Mouse (Mus musculus) Patski (cell line): Measurements from ENCODE around the gene Qpctl. TPM values are rescaled to one million over a fixed set of nuclear protein-coding genes. Genes with fewer than 3 reads are reported as not detected.

Source experiments
- ATAC-seq: fragments of 100-300 bp; one replicate; pipeline ENCODE4 v1.8.0; 2021
- CTCF ChIA-PET: fragments of 350-600 bp; sonication (Branson Sonifier 250); formaldehyde crosslinking; loops from one replicate; lab custom pipeline; 2022; ENCODE audit warnings: inconsistent platforms; lab: Charles Lee
- POLR2A ChIA-PET: fragments of 350-600 bp; sonication (Branson Sonifier 250); formaldehyde crosslinking; loops from one replicate; lab custom pipeline; 2022; ENCODE audit warnings: antibody characterized with exemption, inconsistent platforms; lab: Charles Lee
- DNase-seq: peaks from one replicate; pipeline ENCODE4 v3.0.0-alpha.2; 2011; ENCODE audit warnings: low read depth, low spot score
- H3K27me3 ChIP-seq: fragments of 371-371 bp; one replicate; pipeline ENCODE4 v1.5.1; 2021
- CTCF ChIP-seq: fragments of 100-300 bp; IDR thresholded peaks from one replicate; pipeline ENCODE4 v1.5.1; 2021
- in situ Hi-C: fragments of 300-500 bp; cut with MboI; formaldehyde crosslinking; loops from 3 replicates; pipeline ENCODE4 v1.11.1; 2018; ENCODE audit warnings: low pct_unique_long_range_greater_than_20kb, mixed read lengths
- polyA plus RNA-seq: library from polyadenylated mRNA; unstranded; gene quantifications from one replicate; pipeline ENCODE4 v1.2.3, GENCODE M21; 2021

The Qpctl gene
- polyA plus RNA-seq, 1 experiment from 2014 or later, result 15.8 TPM

DNA sequence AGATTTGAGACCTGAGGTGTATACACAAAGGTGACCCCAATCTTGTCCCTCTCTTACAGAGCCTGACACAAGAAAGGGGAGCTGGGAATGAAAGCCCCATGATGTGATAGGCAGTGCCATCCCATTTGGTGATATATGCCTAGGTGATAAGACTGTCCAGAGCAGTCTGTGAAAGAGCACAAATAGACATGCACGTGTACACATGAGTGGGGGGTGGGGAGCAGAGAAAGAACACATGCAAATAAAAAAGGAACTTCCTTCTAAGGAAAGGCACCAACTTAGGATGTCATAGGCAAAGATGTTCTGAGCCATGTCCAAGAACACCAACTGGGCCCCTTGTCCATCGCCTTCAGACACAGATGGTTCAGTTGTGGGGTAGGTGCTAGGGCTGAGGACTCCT lies 44.6 kb downstream of the Qpctl start:
- no peak for DNase-seq
- CTCF ChIA-PET, result interaction anchor here (1.4 kb wide), 1 partner anchor 10 kb away, joined by 4 read pairs; no protein-coding TSS in a partner anchor
- in situ Hi-C loops, result no loop called here
- no peaks in the 10 kb centered on the region for H3K27me3 ChIP-seq
- POLR2A ChIA-PET, result no interaction called here
- no peak for TF ChIP-seq CTCF
- ATAC-seq, result no peak

DNA sequence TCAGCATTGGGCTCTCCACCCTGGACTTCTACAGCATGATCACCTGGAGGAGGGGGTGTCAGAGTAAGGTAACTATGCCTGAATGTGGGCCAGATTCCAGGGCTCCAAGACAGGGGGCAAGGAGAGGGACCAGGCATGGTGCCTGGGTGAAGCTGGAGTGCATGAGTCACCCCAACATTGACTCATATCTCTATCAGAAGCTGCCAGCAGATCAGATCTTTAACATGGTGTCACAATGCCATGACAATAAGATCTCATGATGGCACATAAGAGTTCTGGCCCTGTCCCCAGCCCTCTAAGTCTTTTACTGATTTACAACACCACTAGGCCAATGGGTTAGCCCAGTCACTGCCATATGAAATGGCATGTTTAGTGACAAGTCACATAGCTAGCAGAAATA lies 45.4 kb downstream of the Qpctl start:
- ChIA-PET CTCF (interaction anchor here (3.6 kb wide), 1 partner anchor 10 kb away, joined by 11 read pairs; no protein-coding TSS in a partner anchor), POLR2A (no interaction called here)
- no peak for ATAC-seq
- TF ChIP-seq CTCF, result no peak
- no peaks in the 10 kb centered on the region for H3K27me3 ChIP-seq
- no peak for DNase-seq
- in situ Hi-C loops, result no loop called here

DNA sequence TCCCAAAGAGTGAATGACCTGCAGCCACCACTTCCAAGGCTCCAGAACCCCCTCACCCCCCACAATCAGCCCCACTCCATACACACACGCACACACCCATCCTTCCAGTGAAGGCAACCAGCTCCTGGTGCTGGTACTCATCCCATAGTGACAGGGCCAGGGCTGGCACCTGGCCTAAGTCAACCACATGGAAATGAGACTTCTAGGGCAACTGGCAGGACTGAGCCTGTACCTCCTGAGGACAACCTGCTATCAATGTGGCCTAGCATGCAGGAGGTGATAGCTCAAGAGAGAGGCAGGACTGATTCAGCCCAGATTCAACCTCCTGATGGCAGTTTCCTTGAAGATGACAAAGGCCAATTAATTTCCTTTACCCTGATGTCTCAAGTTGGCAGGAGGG lies 48.8 kb downstream of the Qpctl start:
- no peak for ATAC-seq
- no peak for TF ChIP-seq CTCF
- no peak for DNase-seq
- ChIA-PET CTCF (interaction anchor here (1.4 to 3.6 kb wide), 2 partner anchors 13 to 56 kb away, joined by 4 to 11 read pairs; no protein-coding TSS in a partner anchor), POLR2A (interaction anchor here (1.4 kb wide), 1 partner anchor 13 kb away, joined by 3 read pairs; no protein-coding TSS in a partner anchor)
- in situ Hi-C loops, result no loop called here
- no peaks in the 10 kb centered on the region for H3K27me3 ChIP-seq

DNA sequence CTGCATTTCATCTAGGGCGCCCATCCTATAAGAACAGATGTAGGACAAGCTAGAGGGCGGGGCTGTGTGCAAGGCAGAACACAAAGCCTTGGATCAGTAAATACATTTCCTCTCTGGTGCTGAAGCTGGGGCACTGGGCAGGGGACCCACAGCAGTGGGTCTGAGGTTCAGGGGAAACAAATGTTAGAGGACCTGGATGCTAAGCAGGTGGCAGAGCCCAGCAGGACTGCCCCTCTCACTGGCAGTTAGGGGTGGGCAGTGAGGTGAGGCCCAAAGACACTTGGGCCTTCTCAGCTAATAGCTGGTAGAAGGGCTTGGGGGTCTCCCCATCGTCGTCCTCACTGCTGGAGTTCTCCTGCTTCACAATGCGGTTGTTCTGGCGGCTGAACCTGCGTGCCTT lies 50.3 kb downstream of the Qpctl start:
- ChIA-PET POLR2A (interaction anchor here (1.0 to 1.4 kb wide), 3 partner anchors 9 to 51 kb away, joined by 3 to 4 read pairs (median 3); no protein-coding TSS in a partner anchor), CTCF (interaction anchor here (0.9 to 4.3 kb wide), 3 partner anchors 8 to 122 kb away, joined by 3 to 18 read pairs (median 18); no protein-coding TSS in a partner anchor)
- DNase-seq, result no peak
- in situ Hi-C loops, result no loop called here
- ATAC-seq, result no peak
- TF ChIP-seq CTCF, result no peak
- H3K27me3 ChIP-seq, result no peaks in the 10 kb centered on the region

DNA sequence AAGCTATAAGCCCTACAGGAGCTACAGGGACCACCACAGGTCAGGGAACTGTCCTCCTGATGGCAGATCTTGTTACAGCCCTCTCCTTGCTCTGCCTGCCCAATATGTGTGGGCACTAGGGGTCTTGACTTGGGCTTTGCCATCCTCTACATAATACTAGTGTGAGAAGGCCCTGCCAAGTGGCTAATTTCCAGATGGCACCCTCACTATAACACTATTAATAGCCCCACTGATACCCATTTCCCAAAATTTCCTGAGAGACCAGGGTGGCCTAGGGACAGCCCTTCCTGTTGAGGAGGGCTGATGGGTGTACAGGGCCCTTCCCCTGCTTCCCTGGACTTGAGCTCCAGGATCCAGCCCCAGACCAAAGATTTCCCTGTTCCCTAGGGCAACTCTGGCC lies 51.2 kb downstream of the Qpctl start:
- no peak for DNase-seq
- POLR2A ChIA-PET, result interaction anchor here (1.0 kb wide), 1 partner anchor 52 kb away, joined by 3 read pairs; no protein-coding TSS in a partner anchor
- ATAC-seq, result no peak
- no peak for TF ChIP-seq CTCF
- CTCF ChIA-PET, result interaction anchor here (4.2 to 4.3 kb wide), 2 partner anchors 9 to 16 kb away, joined by 18 read pairs; no protein-coding TSS in a partner anchor
- in situ Hi-C loops, result no loop called here
- no peaks in the 10 kb centered on the region for H3K27me3 ChIP-seq

DNA sequence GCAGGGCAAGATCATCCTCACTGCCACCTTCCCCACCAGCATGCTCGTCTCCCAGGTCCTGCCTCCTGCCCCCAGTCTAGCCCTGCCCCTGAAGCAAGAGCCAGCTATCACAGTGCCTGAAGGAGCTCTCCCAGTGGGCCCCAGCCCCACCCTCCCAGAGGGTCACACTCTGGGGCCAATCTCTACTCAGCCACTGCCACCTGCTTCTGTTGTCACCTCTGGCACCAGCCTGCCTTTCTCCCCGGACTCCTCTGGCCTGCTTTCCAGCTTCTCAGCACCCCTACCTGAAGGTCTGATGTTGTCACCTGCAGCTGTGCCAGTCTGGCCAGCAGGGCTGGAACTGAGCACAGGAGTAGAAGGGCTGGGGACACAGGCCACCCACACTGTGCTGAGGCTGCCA lies 51.9 kb downstream of the Qpctl start:
- ChIA-PET CTCF (interaction anchor here (4.2 to 4.3 kb wide), 2 partner anchors 10 to 16 kb away, joined by 18 read pairs; no protein-coding TSS in a partner anchor), POLR2A (no interaction called here)
- no peak for DNase-seq
- H3K27me3 ChIP-seq, result no peaks in the 10 kb centered on the region
- ATAC-seq, result no peak
- no peak for TF ChIP-seq CTCF
- in situ Hi-C loops, result no loop called here

DNA sequence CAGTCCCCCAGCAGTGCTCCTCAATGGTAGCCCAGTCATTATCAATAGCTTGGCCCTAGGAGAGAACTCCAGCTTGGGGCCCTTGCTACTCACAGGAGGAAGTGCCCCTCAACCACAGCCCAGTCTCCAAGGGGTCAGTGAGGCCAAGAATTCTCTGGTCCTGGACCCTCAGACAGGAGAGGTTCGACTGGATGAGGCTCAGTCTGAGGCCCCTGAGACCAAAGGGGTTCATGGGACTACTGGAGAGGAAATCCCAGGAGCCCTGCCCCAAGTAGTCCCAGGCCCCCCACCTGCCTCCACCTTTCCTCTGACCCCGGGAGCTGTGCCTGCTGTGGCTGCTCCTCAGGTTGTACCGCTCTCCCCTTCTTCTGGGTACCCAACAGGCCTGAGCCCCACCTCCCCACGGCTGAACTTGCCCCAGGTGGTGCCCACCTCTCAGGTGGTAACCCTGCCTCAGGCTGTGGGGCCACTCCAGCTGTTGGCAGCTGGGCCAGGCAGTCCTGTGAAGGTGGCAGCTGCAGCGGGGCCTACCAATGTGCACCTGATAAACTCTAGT lies 52.6 kb downstream of the Qpctl start:
- H3K27me3 ChIP-seq, result no peaks in the 10 kb centered on the region
- no peak for TF ChIP-seq CTCF
- no peak for DNase-seq
- CTCF ChIA-PET, result interaction anchor here (4.2 to 17.1 kb wide), 3 partner anchors 11 to 22 kb away, joined by 18 to 238 read pairs (median 18); partner anchors contain the start of gene Dmwd
- no peak for ATAC-seq
- in situ Hi-C loops, result no loop called here
- POLR2A ChIA-PET, result interaction anchor here (1.1 to 5.8 kb wide), 5 partner anchors 11 to 94 kb away, joined by 3 to 48 read pairs (median 6); partner anchors contain the start of genes Dmpk, Dmwd and Fbxo46

DNA sequence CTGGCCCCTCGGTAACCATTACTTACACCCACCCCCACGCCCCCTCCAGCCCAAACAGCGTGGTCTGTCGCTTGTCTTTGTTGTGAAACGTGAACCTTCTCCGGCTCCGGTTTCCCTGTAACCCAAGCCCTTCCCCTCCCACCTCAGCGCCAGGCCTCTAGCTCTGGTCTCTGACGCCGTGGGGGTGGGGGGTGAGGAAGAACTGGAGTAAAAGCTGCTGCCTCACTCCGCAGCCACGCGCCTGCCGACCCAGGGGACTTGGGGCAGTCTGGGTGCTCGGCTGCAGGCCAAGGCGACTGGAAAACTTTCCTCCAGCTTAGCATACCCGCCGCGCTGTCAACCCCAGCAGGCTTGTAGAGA lies 53.4 kb downstream of the Qpctl start:
- ChIA-PET CTCF (interaction anchor here (4.2 to 17.1 kb wide), 3 partner anchors 11 to 21 kb away, joined by 18 to 238 read pairs (median 18); partner anchors contain the start of gene Dmwd), POLR2A (interaction anchor here (1.1 to 5.8 kb wide), 6 partner anchors 11 to 93 kb away, joined by 3 to 48 read pairs (median 6); partner anchors contain the start of genes Dmpk, Dmwd and Fbxo46)
- no peaks in the 10 kb centered on the region for H3K27me3 ChIP-seq
- in situ Hi-C loops, result no loop called here
- DNase-seq, result no peak
- no peak for TF ChIP-seq CTCF
- peak; percentile 40 for ATAC-seq

DNA sequence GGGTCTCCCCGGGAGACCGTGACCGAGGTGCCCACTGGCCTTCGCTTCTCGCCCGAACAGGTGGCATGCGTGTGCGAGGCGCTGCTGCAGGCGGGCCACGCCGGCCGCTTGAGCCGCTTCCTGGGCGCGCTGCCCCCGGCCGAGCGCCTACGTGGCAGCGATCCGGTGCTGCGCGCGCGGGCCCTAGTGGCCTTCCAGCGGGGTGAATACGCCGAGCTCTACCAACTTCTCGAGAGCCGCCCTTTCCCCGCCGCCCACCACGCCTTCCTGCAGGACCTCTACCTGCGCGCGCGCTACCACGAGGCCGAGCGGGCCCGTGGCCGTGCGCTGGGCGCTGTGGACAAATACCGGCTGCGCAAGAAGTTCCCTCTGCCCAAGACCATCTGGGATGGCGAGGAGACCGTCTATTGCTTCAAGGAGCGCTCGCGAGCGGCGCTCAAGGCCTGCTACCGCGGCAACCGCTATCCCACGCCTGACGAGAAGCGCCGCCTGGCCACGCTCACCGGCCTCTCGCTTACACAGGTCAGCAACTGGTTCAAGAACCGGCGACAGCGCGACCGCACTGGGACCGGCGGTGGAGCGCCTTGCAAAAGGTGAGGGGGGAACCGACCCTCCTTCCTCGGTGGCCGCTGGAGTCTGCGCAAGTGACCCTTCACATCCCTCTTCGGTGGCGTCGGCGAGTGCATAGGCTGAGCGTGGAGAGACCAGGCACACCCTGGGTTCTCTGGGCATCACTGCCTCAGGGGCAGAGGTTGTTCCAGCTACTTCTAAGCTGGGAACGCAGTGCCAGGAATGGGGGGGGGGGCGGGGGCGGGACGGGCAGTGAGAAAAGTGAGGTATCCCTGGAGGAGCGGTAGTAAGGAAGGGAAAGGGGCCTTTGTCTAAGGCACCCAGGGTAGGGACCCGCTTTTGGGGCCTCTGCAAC lies 54.0 kb downstream of the Qpctl start:
- ATAC-seq (peak; percentile 5), DNase-seq (no peak)
- POLR2A ChIA-PET, result interaction anchor here (1.2 to 5.8 kb wide), 5 partner anchors 12 to 92 kb away, joined by 3 to 48 read pairs (median 6); partner anchors contain the start of genes Dmpk, Dmwd and Fbxo46
- no peak for TF ChIP-seq CTCF
- H3K27me3 ChIP-seq, result no peaks in the 10 kb centered on the region
- CTCF ChIA-PET, result interaction anchor here (4.2 to 17.1 kb wide), 3 partner anchors 12 to 20 kb away, joined by 18 to 238 read pairs (median 18); partner anchors contain the start of gene Dmwd
- in situ Hi-C loops, result no loop called here

DNA sequence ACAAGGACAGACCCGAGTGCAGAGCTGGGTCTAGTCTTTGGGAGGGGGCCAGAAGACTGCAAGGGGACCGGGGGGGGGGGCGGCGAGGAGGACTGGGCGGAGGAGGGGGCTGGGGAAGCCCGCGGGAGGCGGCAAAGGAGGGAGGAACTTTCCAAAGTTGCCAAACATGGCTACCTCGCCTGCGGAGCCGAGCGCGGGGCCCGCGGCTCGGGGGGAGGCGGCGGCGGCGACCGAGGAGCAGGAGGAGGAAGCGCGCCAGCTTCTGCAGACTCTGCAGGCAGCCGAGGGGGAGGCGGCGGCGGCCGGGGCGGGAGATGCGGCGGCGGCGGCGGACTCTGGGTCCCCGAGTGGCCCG lies 54.6 kb downstream of the Qpctl start, which contains the start of gene Six5:
Gene Six5 (plus strand): TSS at position 124 of the 355 bp plus-strand sequence.
- ATAC-seq, result no peak
- DNase-seq, result no peak

More for the DNA sequence above, 54.6 kb downstream of the Qpctl start, which contains the start of gene Six5:
- no peaks in the 10 kb centered on the region for H3K27me3 ChIP-seq
- POLR2A ChIA-PET, result interaction anchor here (0.5 to 5.8 kb wide), 4 partner anchors 12 to 92 kb away, joined by 5 to 48 read pairs (median 21); partner anchors contain the start of genes Dmpk and Dmwd
- in situ Hi-C loops, result no loop called here
- no peak for TF ChIP-seq CTCF
- CTCF ChIA-PET, result interaction anchor here (17.1 kb wide), 1 partner anchor 20 kb away, joined by 238 read pairs; the partner anchor contains the start of gene Dmwd
